Mouse (Mus musculus) hindbrain, embryonic 16.5 days (tissue): ENCODE measurements around the gene Usp37. TPM values are rescaled to one million over a fixed set of nuclear protein-coding genes. Genes with fewer than 3 reads are reported as not detected.

Experiments
- ATAC-seq: fragments of 200-750 bp; cut with Nextera tagmentation; 2 replicates; pipeline ENCODE4 v1.8.0; 2017; ENCODE audit warnings: moderate TSS enrichment, moderate library complexity
- H3K27ac ChIP-seq: fragments of 300-500 bp; sonication (generic); 2 replicates; pipeline ENCODE4 v1.5.1; 2014; ENCODE audit warnings: low read depth, mild to moderate bottlenecking, control low read depth, low read length, moderate library complexity
- H3K27me3 ChIP-seq: fragments of 300-500 bp; sonication (generic); replicated peaks from 2 replicates; pipeline ENCODE4 v1.6.1; 2014; ENCODE audit warnings: low read length; ENCODE audit not compliant: control insufficient read depth, insufficient read depth
- H3K36me3 ChIP-seq: fragments of 300-500 bp; sonication (generic); 2 replicates; pipeline ENCODE4 v1.6.1; 2014; ENCODE audit warnings: mild to moderate bottlenecking, low read length, moderate library complexity, mixed read lengths; ENCODE audit not compliant: control insufficient read depth, insufficient read depth
- H3K4me1 ChIP-seq: fragments of 300-500 bp; sonication (generic); 2 replicates; pipeline ENCODE4 v1.6.1; 2014; ENCODE audit warnings: low read depth, low read length; ENCODE audit not compliant: control insufficient read depth, insufficient read depth
- H3K4me2 ChIP-seq: fragments of 300-500 bp; sonication (generic); 2 replicates; pipeline ENCODE4 v1.6.1; 2014; ENCODE audit warnings: mild to moderate bottlenecking, low read length, control low read depth, moderate library complexity
- H3K4me3 ChIP-seq: fragments of 300-500 bp; sonication (generic); 2 replicates; pipeline ENCODE4 v1.5.1; 2014; ENCODE audit warnings: mild to moderate bottlenecking, low read length, control low read depth, moderate library complexity
- H3K9ac ChIP-seq: fragments of 300-500 bp; sonication (generic); 2 replicates; pipeline ENCODE4 v1.6.1; 2014; ENCODE audit warnings: low read depth, mild to moderate bottlenecking, control low read depth, low read length, moderate library complexity
- H3K9me3 ChIP-seq: fragments of 300-500 bp; sonication (generic); 2 replicates; pipeline ENCODE4 v1.6.1; 2014; ENCODE audit warnings: mild to moderate bottlenecking, low read length, moderate library complexity; ENCODE audit not compliant: control insufficient read depth
- WGBS: fragments of 180-500 bp; shearing (Covaris S2); extraction: QIAGEN DNeasy Blood & Tissue Kit; methylation state at CpG from one replicate; pipeline ENCODE4 v1.1.7; 2014; 5-methylcytosine and 5-hydroxymethylcytosine counted together
- polyA plus RNA-seq: library from polyadenylated mRNA; unstranded; fragments of >200 nt; fragmentation: Nextera tagmentation; extraction: Ambion mirVana; gene quantifications from 2 replicates; pipeline ENCODE4 v1.2.1, GENCODE M21; 2015

Usp37 gene
- 20.7 and 24.4 TPM in 2 replicates for polyA plus RNA-seq

DNA sequence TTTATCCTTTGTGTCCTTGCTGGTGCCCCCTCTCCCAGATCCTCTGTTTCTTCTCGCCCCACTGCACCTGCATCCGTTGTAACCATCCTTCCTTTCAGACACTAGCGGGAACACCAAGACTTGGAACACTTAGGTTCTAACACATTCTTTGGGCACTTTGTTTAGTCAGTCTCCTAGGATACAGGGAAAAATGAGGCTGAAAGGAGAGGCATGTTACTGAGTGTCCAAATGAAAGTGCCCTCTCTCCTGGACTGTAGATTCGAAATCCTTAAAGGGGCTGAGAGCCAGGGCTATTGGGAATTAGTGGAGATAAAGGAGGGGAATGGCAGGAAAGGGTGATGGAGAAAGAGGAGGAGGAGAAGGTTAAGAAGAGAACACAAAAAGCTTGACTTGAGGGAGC is at the start of gene Usp37:
Gene Usp37, minus strand, starts transcription at position 101 of the 400 bp plus-strand sequence.
- peak within 1 kb of the TSS; percentile 53 for H3K4me2 ChIP-seq
- no peak within 1 kb of the TSS; the same call in 1 of the 2 replicates for H3K27ac ChIP-seq
- H3K4me1 ChIP-seq: peaks cover 10% of the 10 kb centered on the region
- no peaks in the 10 kb centered on the region for H3K36me3 ChIP-seq
- ATAC-seq: no peak
- 32% methylated on average over 4 of the region's 4 CpGs for WGBS
- H3K27me3 ChIP-seq: no peaks in the 10 kb centered on the region
- H3K9ac ChIP-seq: no peak within 1 kb of the TSS; the same call in 1 of the 2 replicates
- peak within 1 kb of the TSS; percentile 27 for H3K4me3 ChIP-seq
- H3K9me3 ChIP-seq: no peaks in the 10 kb centered on the region

GRCm38 (mm10) chr1:74587773-74588445 is 43.8 kb upstream of the Usp37 start, which contains the start of the genes Zfp142 and Bcs1l:
Gene Zfp142, minus strand, starts transcription at chr1:74588246.
Gene Bcs1l, plus strand, starts transcription at chr1:74588289.
- Histone ChIP-seq H3K4me2 (peak within 1 kb of the TSS; percentile 88), H3K36me3 (peaks cover 20% of the 10 kb centered on the region), H3K4me1 (peaks cover 25% of the 10 kb centered on the region), H3K9ac (peak within 1 kb of the TSS; percentile 83), H3K9me3 (no peaks in the 10 kb centered on the region), H3K27ac (peak within 1 kb of the TSS; percentile 89), H3K27me3 (no peaks in the 10 kb centered on the region), H3K4me3 (peak within 1 kb of the TSS; percentile 92)
- ATAC-seq: peak; percentile 99
- WGBS: under 1% methylated on average over 48 of the region's 48 CpGs

DNA sequence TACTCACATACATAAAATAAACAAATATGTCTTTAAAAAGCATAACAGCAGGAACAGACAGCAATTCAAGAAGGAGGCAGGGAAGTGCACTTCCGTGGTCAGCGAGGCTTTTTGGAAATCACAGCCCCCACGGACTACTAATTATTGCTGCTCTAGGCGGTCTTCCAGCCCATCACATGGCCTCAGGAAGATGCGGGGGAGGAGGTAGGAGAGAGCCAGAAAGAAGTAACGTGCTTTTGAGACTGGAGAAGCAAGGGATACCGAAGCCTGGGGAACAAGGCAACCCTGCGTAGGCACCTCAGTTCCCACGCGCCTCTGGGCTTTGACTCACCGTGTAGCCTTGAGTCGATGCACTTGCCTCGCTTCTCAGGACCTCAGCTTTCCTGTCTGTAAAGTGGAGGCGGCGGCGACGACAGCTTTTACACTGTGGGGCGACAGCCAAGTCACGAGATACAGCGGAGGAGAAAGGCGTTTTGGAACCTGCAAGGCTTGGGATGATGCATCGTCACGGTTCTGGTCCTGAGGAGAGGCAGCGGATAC is 43.2 kb upstream of the Usp37 start:
- peaks cover 20% of the 10 kb centered on the region for H3K36me3 ChIP-seq
- no peak; the same call in 1 of the 2 replicates for ATAC-seq
- no peaks in the 10 kb centered on the region for H3K9me3 ChIP-seq
- peaks cover 25% of the 10 kb centered on the region for H3K4me1 ChIP-seq
- peak overlapping the region; percentile 89 for H3K27ac ChIP-seq
- H3K27me3 ChIP-seq: no peaks in the 10 kb centered on the region
- under 1% methylated on average over 24 of the region's 24 CpGs for WGBS
- peak overlapping the region; percentile 92 for H3K4me3 ChIP-seq
- peak overlapping the region; percentile 88 for H3K4me2 ChIP-seq
- peak overlapping the region; percentile 82 for H3K9ac ChIP-seq

GRCm38 (mm10) chr1:74584616-74585398 is 40.7 kb upstream of the Usp37 start:
- no peaks in the 10 kb centered on the region for H3K9me3 ChIP-seq
- peaks cover 3% of the 10 kb centered on the region for H3K36me3 ChIP-seq
- H3K4me2 ChIP-seq: no peak overlapping the region
- H3K27me3 ChIP-seq: no peaks in the 10 kb centered on the region
- H3K4me1 ChIP-seq: peaks cover 25% of the 10 kb centered on the region
- no peak overlapping the region for H3K9ac ChIP-seq
- H3K4me3 ChIP-seq: no peak overlapping the region
- WGBS: 91% methylated on average over 3 of the region's 3 CpGs
- H3K27ac ChIP-seq: no peak overlapping the region
- no peak for ATAC-seq

- 73% methylated on average over 3 of the region's 3 CpGs for WGBS
- no peak overlapping the region for H3K4me2 ChIP-seq
Observed at GRCm38 (mm10) chr1:74582621-74583020, 38.5 kb upstream of the Usp37 start.

DNA sequence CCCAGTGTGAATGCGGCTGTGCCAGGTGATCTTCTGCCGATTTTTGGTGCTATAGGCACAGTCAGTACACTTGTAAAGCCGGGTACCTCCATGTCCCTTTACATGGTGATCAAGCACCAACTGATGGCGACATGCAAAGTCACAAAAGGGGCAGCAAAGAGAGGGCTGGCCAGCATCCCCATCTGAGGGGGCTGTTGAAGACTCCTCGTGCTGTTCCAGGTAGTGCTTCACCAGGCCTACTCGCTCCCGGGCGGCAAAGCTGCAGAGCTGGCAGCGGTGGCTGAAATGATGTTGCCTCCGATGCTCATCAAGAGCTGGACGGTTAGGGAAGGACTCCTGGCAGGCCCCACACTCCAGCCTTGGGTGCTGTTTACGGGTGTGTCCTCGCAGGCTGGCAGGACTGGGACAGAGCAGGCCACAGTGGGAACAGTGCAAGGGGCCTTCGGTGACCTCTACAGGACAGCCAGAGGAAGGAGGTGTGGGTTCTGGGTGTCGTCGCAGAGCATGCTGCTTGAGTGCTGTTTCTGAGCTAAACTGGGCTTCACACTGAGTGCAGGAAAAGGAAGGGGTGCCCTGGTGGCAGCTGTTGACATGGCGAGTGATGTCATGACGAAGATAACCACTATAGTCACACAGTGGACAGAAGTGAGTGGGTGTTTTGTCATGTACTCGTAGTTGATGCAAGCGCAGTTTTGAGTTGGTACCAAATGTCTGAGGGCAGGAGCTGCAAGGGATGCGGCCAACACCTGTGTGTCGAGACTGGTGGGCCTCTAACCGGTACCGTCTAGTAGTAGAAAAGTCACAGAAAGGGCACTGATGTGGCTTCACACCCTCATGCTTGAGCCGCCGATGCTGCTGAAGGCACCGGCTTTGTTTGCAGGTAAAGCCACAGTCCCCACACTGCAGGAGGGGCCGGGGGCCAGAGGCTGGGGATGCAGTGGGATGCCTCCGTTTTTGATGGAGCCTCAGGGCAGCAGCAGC is 25.9 kb upstream of the Usp37 start:
- H3K4me3 ChIP-seq: no peak overlapping the region
- no peak overlapping the region for H3K9ac ChIP-seq
- H3K4me1 ChIP-seq: no peaks in the 10 kb centered on the region
- no peak for ATAC-seq
- no peaks in the 10 kb centered on the region for H3K9me3 ChIP-seq
- H3K27me3 ChIP-seq: no peaks in the 10 kb centered on the region
- peaks cover 64% of the 10 kb centered on the region for H3K36me3 ChIP-seq
- H3K27ac ChIP-seq: no peak overlapping the region
- 94% methylated on average over 29 of the region's 29 CpGs for WGBS
- no peak overlapping the region for H3K4me2 ChIP-seq

More at GRCm38 (mm10) chr1:74582621-74583020, 38.5 kb upstream of the Usp37 start:
- peaks cover 15% of the 10 kb centered on the region for H3K36me3 ChIP-seq
- no peak for ATAC-seq
- no peak overlapping the region for H3K9ac ChIP-seq
- no peak overlapping the region for H3K4me3 ChIP-seq
- H3K27ac ChIP-seq: no peak overlapping the region
- H3K27me3 ChIP-seq: no peaks in the 10 kb centered on the region
- H3K9me3 ChIP-seq: no peaks in the 10 kb centered on the region
- peaks cover 17% of the 10 kb centered on the region for H3K4me1 ChIP-seq

GRCm38 (mm10) chr1:74565834-74566233 is 21.8 kb upstream of the Usp37 start:
- no peak for ATAC-seq
- peaks cover 52% of the 10 kb centered on the region for H3K36me3 ChIP-seq
- H3K4me1 ChIP-seq: no peaks in the 10 kb centered on the region
- H3K4me3 ChIP-seq: no peak overlapping the region
- no peak overlapping the region for H3K4me2 ChIP-seq
- 60% methylated on average over 6 of the region's 6 CpGs for WGBS
- no peak overlapping the region for H3K27ac ChIP-seq
- no peak overlapping the region for H3K9ac ChIP-seq
- no peaks in the 10 kb centered on the region for H3K9me3 ChIP-seq
- H3K27me3 ChIP-seq: no peaks in the 10 kb centered on the region

DNA sequence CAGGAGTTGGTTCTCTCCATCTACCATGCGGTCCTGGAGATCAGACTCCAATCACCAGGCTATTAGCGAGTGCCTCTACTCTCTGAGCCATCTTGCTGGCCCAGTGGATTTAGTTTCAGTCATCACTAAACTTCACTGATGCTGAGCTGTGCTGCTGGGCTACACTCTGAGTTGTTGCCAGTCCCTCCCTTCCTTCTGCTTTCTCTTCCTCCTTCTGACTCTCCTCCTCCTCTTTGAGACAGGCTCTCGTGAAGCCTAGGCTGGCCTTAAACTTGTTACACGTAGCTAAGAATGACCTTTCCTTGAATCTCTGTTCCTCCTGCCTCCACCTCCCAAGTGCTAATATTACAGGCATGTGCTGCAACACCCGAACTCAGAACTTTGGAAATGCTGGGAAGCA is 15.0 kb upstream of the Usp37 start:
- WGBS: 87% methylated on average over 5 of the region's 5 CpGs

More for the DNA sequence above, 15.0 kb upstream of the Usp37 start:
- Histone ChIP-seq H3K36me3 (peaks cover 8% of the 10 kb centered on the region), H3K9ac (no peak overlapping the region), H3K4me2 (no peak overlapping the region), H3K4me1 (no peaks in the 10 kb centered on the region), H3K9me3 (no peaks in the 10 kb centered on the region), H3K27ac (no peak overlapping the region), H3K4me3 (no peak overlapping the region), H3K27me3 (no peaks in the 10 kb centered on the region)
- no peak for ATAC-seq
